In genomic region chr7:126081727-126082285, GRCm38 (mm10) we compare ENCODE assay signal across 8 mouse cellular contexts. TPM values are rescaled to one million over a fixed set of nuclear protein-coding genes. Genes with fewer than 3 reads are reported as not detected.
A peak's percentile ranks its signal among the peaks of the same experiment; 100 is the strongest.
DNase-seq lines count a peak whose midpoint lies in the region; ATAC-seq lines count a peak whose summit lies in the region.

No protein-coding gene starts in this region.

- peak overlapping the region; percentile 80 for H3K4me3 ChIP-seq in heart, embryonic 10.5 days
- peak overlapping the region; percentile 43 for H3K4me3 ChIP-seq in midbrain, embryonic 11.5 days (ENCODE audit: low read depth, low read length)

- H3K36me3 ChIP-seq in heart, embryonic 10.5 days = no peaks in the 10 kb centered on the region
- H3K36me3 ChIP-seq in midbrain, embryonic 11.5 days (ENCODE audit: control insufficient read depth, insufficient read depth, low read length) = no peaks in the 10 kb centered on the region

- no peaks in the 10 kb centered on the region for H3K9me3 ChIP-seq in heart, embryonic 10.5 days
- no peaks in the 10 kb centered on the region for H3K9me3 ChIP-seq in midbrain, embryonic 11.5 days (ENCODE audit: control insufficient read depth, low read length)

- intact Hi-C loops in heart, postnatal 14 days (cut with DNase I) = loop anchor here (2.0 kb wide), 2 partner anchors 261 to 333 kb away; no protein-coding TSS in a partner anchor

- peaks cover 88% of the 10 kb centered on the region for H3K27me3 ChIP-seq in heart, embryonic 10.5 days (ENCODE audit: insufficient read depth, poor library complexity, severe bottlenecking)
- H3K27me3 ChIP-seq in midbrain, embryonic 11.5 days (ENCODE audit: control insufficient read depth, insufficient read depth, low read length) = peaks cover 46% of the 10 kb centered on the region

- under 1% methylated on average over 76 of the region's 80 CpGs for WGBS in heart, embryonic 10.5 days
- 1% methylated on average over 78 of the region's 80 CpGs for WGBS in midbrain, embryonic 11.5 days

- 0 out of 2 replicates have a peak, but pooled peaks have one; percentile 14 for ATAC-seq in midbrain, embryonic 11.5 days (ENCODE audit: low FRiP score)

- no peak for DNase-seq in heart, embryonic 10.5 days (ENCODE audit: low spot score)
- DNase-seq in heart, adult 11 months = no peak
- peak; percentile 21 for DNase-seq in thymus, postnatal 4 days
- DNase-seq in thymus, postnatal 36 days = no peak
- DNase-seq in heart, postnatal 14 days = peak; percentile 28 to 38
- no peak for DNase-seq in midbrain, embryonic 11.5 days (ENCODE audit: low spot score, missing footprints)
- no peak for DNase-seq in thymus, postnatal 10 days (ENCODE audit: low spot score in 2 of 2)
- DNase-seq in MN1 (ENCODE audit: low spot score) = no peak

- peaks cover 50% of the 10 kb centered on the region for H3K4me1 ChIP-seq in heart, embryonic 10.5 days
- H3K4me1 ChIP-seq in midbrain, embryonic 11.5 days (ENCODE audit: control insufficient read depth, insufficient read depth, low read length) = peaks cover 7% of the 10 kb centered on the region; the same call in 1 of the 2 replicates

- peak overlapping the region; percentile 70 for H3K4me2 ChIP-seq in midbrain, embryonic 11.5 days

- peak overlapping the region; percentile 86 for H3K27ac ChIP-seq in heart, embryonic 10.5 days
- no peak overlapping the region for H3K27ac ChIP-seq in midbrain, embryonic 11.5 days (ENCODE audit: low read depth, low read length)

- H3K9ac ChIP-seq in midbrain, embryonic 11.5 days (ENCODE audit: low read length) = peak overlapping the region; percentile 41

RNA-seq across cellular contexts. Expression of gene Gsg1l, which starts 0.4 kb away (rescaled TPM):
- polyA plus RNA-seq in heart, embryonic 10.5 days (2016; fragmentation: Nextera tagmentation; extraction: Ambion mirVana) = 3.1 and 7.2 TPM in 2 replicates
- 10 to 100 TPM; 10.3 to 10.7 TPM for total RNA-seq in heart, postnatal 14 days (2021)
- polyA plus RNA-seq in midbrain, embryonic 11.5 days (2014; fragmentation: Nextera tagmentation; extraction: Ambion mirVana) = 1.7 and 2.1 TPM in 2 replicates

Comparison
In these comparisons a context has a peak if more than half of its experiments do, and no peak if none do; other contexts are left out.
1. DNase-seq: peak in thymus, postnatal 4 days (single experiment) and heart, postnatal 14 days (2 of 2); none in heart, embryonic 10.5 days (single experiment), heart, adult 11 months (single experiment), thymus, postnatal 36 days (0 of 2), midbrain, embryonic 11.5 days (single experiment), thymus, postnatal 10 days (0 of 2) and MN1 (single experiment).